Mouse (Mus musculus) lung, postnatal 10 days (tissue): Measurements from ENCODE around the gene Tmem14c.

Experiments
- DNase-seq: peaks from one replicate; pipeline ENCODE4 v3.0.0; 2021

The Tmem14c gene

GRCm38 (mm10) chr13:41016797-41017405 is 809 bp downstream of the Tmem14c start:
- no peak for DNase-seq

- DNase-seq, result no peak
These were observed 1.7 kb downstream of the Tmem14c start for GRCm38 (mm10) chr13:41017832-41018231.

GRCm38 (mm10) chr13:41018236-41018635 is 2.1 kb downstream of the Tmem14c start:
- no peak for DNase-seq

GRCm38 (mm10) chr13:41018756-41019591 is 2.9 kb downstream of the Tmem14c start:
- no peak for DNase-seq

GRCm38 (mm10) chr13:41020494-41020893 is 4.4 kb downstream of the Tmem14c start:
- DNase-seq, result no peak

- no peak for DNase-seq
These were observed 5.5 kb downstream of the Tmem14c start for GRCm38 (mm10) chr13:41021607-41022006.

GRCm38 (mm10) chr13:41022099-41022498 is 6.0 kb downstream of the Tmem14c start:
- DNase-seq, result no peak

- DNase-seq, result no peak
These were observed 14.0 kb downstream of the Tmem14c start for GRCm38 (mm10) chr13:41030098-41030497.

- DNase-seq, result no peak
These were observed 26.4 kb downstream of the Tmem14c start for GRCm38 (mm10) chr13:41042511-41042910.

GRCm38 (mm10) chr13:41045901-41046300 is 29.8 kb downstream of the Tmem14c start:
- DNase-seq, result no peak

- DNase-seq, result no peak
These were observed 31.2 kb downstream of the Tmem14c start for GRCm38 (mm10) chr13:41047280-41047679.

GRCm38 (mm10) chr13:41051965-41052364 is 35.9 kb downstream of the Tmem14c start:
- no peak for DNase-seq

- no peak for DNase-seq
These were observed 51.5 kb downstream of the Tmem14c start for GRCm38 (mm10) chr13:41067618-41068017.

GRCm38 (mm10) chr13:41071617-41072016 is 55.5 kb downstream of the Tmem14c start:
- no peak for DNase-seq
